Mouse (Mus musculus): ENCODE results near the gene Cyp4a32. TPM values are rescaled to one million over a fixed set of nuclear protein-coding genes. Genes with fewer than 3 reads are reported as not detected.
A peak's percentile ranks its signal among the peaks of the same experiment; 100 is the strongest.
"Not testable (repeated sequence)": the region's sequence is repeated elsewhere in the genome, so short reads cannot be mapped to it uniquely, and the experiment has no call there.

Gene Cyp4a32
- total RNA-seq (2017) = not detected in 2 replicates

- not testable (repeated sequence) for ATAC-seq (replicated peaks; ENCODE audit: low read depth, poor library complexity, severe bottlenecking)
Observed at GRCm38 (mm10) chr4:115600611-115601010, at the start of gene Cyp4a32. TSS of gene Cyp4a32 (plus strand) at chr4:115600969.

- ATAC-seq (replicated peaks; ENCODE audit: low read depth, poor library complexity, severe bottlenecking) = no peak
Observed at GRCm38 (mm10) chr4:115552726-115553125, 48.0 kb upstream of the Cyp4a32 start.

- ATAC-seq (replicated peaks; ENCODE audit: low read depth, poor library complexity, severe bottlenecking) = no peak
Observed at GRCm38 (mm10) chr4:115555513-115555912, 45.3 kb upstream of the Cyp4a32 start.

GRCm38 (mm10) chr4:115557861-115558561 is 42.8 kb upstream of the Cyp4a32 start:
- ATAC-seq (replicated peaks; ENCODE audit: low read depth, poor library complexity, severe bottlenecking) = no peak

- not testable (repeated sequence) for ATAC-seq (replicated peaks; ENCODE audit: low read depth, poor library complexity, severe bottlenecking)
Observed at GRCm38 (mm10) chr4:115561236-115561635, 39.5 kb upstream of the Cyp4a32 start.

GRCm38 (mm10) chr4:115563401-115563800 is 37.4 kb upstream of the Cyp4a32 start, which contains the start of gene Cyp4a31:
TSS of gene Cyp4a31 (plus strand) at chr4:115563649.
- no peak for ATAC-seq (replicated peaks; ENCODE audit: low read depth, poor library complexity, severe bottlenecking)

GRCm38 (mm10) chr4:115564469-115565225 is 36.1 kb upstream of the Cyp4a32 start:
- not testable (repeated sequence) for ATAC-seq (replicated peaks; ENCODE audit: low read depth, poor library complexity, severe bottlenecking)

GRCm38 (mm10) chr4:115575255-115575654 is 25.5 kb upstream of the Cyp4a32 start:
- ATAC-seq (replicated peaks; ENCODE audit: low read depth, poor library complexity, severe bottlenecking) = no peak

- no peak for ATAC-seq (replicated peaks; ENCODE audit: low read depth, poor library complexity, severe bottlenecking)
Observed at GRCm38 (mm10) chr4:115575776-115576175, 25.0 kb upstream of the Cyp4a32 start.

- peak; percentile 98 for ATAC-seq (replicated peaks; ENCODE audit: low read depth, poor library complexity, severe bottlenecking)
Observed at GRCm38 (mm10) chr4:115583036-115583435, 17.7 kb upstream of the Cyp4a32 start.

- no peak for ATAC-seq (replicated peaks; ENCODE audit: low read depth, poor library complexity, severe bottlenecking)
Observed at GRCm38 (mm10) chr4:115596357-115596756, 4.4 kb upstream of the Cyp4a32 start.

GRCm38 (mm10) chr4:115596824-115597336 is 3.9 kb upstream of the Cyp4a32 start:
- no peak for ATAC-seq (replicated peaks; ENCODE audit: low read depth, poor library complexity, severe bottlenecking)

GRCm38 (mm10) chr4:115614005-115614404 is 13.2 kb downstream of the Cyp4a32 start:
- peak; percentile 68; the same call in 1 of the 2 replicates for ATAC-seq (replicated peaks; ENCODE audit: low read depth, poor library complexity, severe bottlenecking)

- 0 out of 2 replicates have a peak, but pooled peaks have one; percentile 29 for ATAC-seq (replicated peaks; ENCODE audit: low read depth, poor library complexity, severe bottlenecking)
Observed at GRCm38 (mm10) chr4:115625560-115625959, 24.8 kb downstream of the Cyp4a32 start.

- peak; percentile 46 for ATAC-seq (replicated peaks; ENCODE audit: low read depth, poor library complexity, severe bottlenecking)
Observed at GRCm38 (mm10) chr4:115642967-115643754, 42.4 kb downstream of the Cyp4a32 start.

GRCm38 (mm10) chr4:115645371-115645770 is 44.6 kb downstream of the Cyp4a32 start:
- no peak for ATAC-seq (replicated peaks; ENCODE audit: low read depth, poor library complexity, severe bottlenecking)

- peak; percentile 82 for ATAC-seq (replicated peaks; ENCODE audit: low read depth, poor library complexity, severe bottlenecking)
Observed at GRCm38 (mm10) chr4:115647580-115647979, 46.8 kb downstream of the Cyp4a32 start, which contains the start of gene Cyp4b1. TSS of gene Cyp4b1 (minus strand) at chr4:115647723.

GRCm38 (mm10) chr4:115648752-115649151 is 48.0 kb downstream of the Cyp4a32 start:
- ATAC-seq (replicated peaks; ENCODE audit: low read depth, poor library complexity, severe bottlenecking) = no peak

GRCm38 (mm10) chr4:115649344-115649743 is 48.6 kb downstream of the Cyp4a32 start:
- ATAC-seq (replicated peaks; ENCODE audit: low read depth, poor library complexity, severe bottlenecking) = no peak

GRCm38 (mm10) chr4:115650866-115651265 is 50.1 kb downstream of the Cyp4a32 start:
- ATAC-seq (replicated peaks; ENCODE audit: low read depth, poor library complexity, severe bottlenecking) = no peak

Measured in common myeloid progenitor, adult 5-6 weeks (primary cell).